Mouse (Mus musculus) testis, adult 2 months (tissue): ENCODE measurements around the gene Rab11a.

Experiments used
- CTCF ChIP-seq: fragments of 200-500 bp; IDR thresholded peaks from 2 replicates; pipeline ENCODE4 v1.5.1; 2012; ENCODE audit warnings: low read depth, mild to moderate bottlenecking, inconsistent platforms, low read length, moderate library complexity; ENCODE audit not compliant: control insufficient read depth, insufficient read depth, insufficient replicate concordance
- POLR2A ChIP-seq: fragments of 200-500 bp; IDR thresholded peaks from 2 replicates; pipeline ENCODE4 v1.6.1; 2012; ENCODE audit warnings: low read depth, mild to moderate bottlenecking, inconsistent platforms, low read length, moderate library complexity; ENCODE audit not compliant: control insufficient read depth

- TF ChIP-seq CTCF (no peak), POLR2A (no peak)
Measured at GRCm38 (mm10) chr9:64736076-64736638, 1.4 kb downstream of the Rab11a start.
